Mouse (Mus musculus): ENCODE data around the gene Trappc4.
"Not testable (repeated sequence)": the region's sequence is repeated elsewhere in the genome, so short reads cannot be mapped to it uniquely, and the experiment has no call there.

DNA sequence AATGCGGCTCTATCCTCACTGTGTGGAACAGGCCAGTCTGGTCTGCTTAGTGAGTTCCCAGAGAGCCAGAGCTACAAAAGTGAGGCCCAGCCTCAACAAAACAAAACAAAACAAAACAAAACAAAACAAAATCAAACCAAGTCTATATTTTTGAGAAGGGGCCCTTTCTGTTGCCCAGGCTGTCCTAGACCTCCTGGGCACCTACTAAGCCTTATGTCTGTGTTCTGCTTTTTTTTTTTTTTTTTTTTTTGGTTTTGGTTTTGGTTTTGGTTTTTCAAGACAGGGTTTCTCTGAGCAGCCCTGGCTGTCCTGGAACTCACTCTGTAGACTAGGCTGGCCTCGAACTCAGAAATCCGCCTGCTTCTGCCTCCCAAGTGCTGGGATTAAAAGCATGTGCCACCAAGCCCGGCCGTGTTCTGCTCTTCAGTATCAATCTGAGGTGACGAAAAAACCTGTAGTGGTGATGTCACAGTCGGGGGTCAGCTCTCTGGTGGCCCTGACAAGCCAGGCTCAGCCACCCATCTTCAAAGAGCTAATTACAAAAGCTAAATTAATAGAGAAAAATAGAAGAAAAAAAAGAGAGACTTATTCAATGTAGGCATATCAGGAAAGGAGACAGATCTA lies 37.1 kb upstream of the Trappc4 start:
- not testable (repeated sequence) for TF ChIP-seq GATA1 (IDR thresholded peaks at IDR 0.05; ENCODE audit: borderline replicate concordance, low read length); FLI1 (IDR thresholded peaks at IDR 0.05; ENCODE audit: low read length)
